In the genomic region with DNA sequence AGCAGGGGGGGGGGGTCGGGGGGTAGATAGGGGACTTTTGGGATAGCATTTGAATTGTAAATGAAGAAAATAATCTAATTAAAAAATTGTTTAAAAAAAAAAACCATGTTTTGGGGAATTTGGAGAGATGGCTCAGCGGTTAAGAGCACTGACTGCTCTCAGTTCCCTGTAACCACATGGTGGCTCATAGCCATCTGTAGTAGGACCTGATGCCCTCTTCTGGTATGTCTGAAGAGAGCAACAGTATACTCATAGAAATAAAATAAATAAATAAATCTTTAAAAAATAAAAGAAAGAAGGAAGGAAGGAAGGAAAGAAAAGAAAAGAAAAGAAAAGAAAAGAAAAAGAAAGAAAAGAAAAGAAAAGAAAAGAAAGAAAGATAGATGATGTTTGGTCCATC, we compare ENCODE assay signal across 21 mouse cellular contexts. TPM values are rescaled to one million over a fixed set of nuclear protein-coding genes. Genes with fewer than 3 reads are reported as not detected.
DNase-seq lines count a peak whose midpoint lies in the region; ATAC-seq and TF ChIP-seq lines count a peak whose summit lies in the region.
"Had no signal": no experiment of that assay in that cellular context is flagged by ENCODE, and none has a peak within 500 bp of the region (broad histone marks: within the 10 kb centered on the region; RNA-seq: fewer than 3 reads in every experiment).

No protein-coding gene starts in this region.

- no peak for ATAC-seq in forebrain, embryonic 14.5 days
- no peak for ATAC-seq in forebrain, embryonic 12.5 days (ENCODE audit: low FRiP score)
- ATAC-seq in intestine, postnatal 0 days, result no peak
- ATAC-seq in intestine, embryonic 16.5 days, result no peak
- ATAC-seq in midbrain, postnatal 0 days (ENCODE audit: low FRiP score), result no peak
- ATAC-seq in midbrain, embryonic 13.5 days, result no peak
- no peak for ATAC-seq in stomach, postnatal 0 days (ENCODE audit: low FRiP score, low TSS enrichment)
- no peak for ATAC-seq in kidney, embryonic 15.5 days (replicated peaks; ENCODE audit: low FRiP score)

- peak; percentile 29 for DNase-seq in forebrain, embryonic 14.5 days (ENCODE audit: low spot score)
- DNase-seq in midbrain, postnatal 0 days (ENCODE audit: low spot score), result peak; percentile 60
- no peak for DNase-seq in stomach, postnatal 0 days (ENCODE audit: low spot score)
- DNase-seq: cerebellum, adult 9-11 months; gastrocnemius, postnatal 14 days; lung, postnatal 10 days; right cerebral cortex, adult 18-20 months; thymus, postnatal 25 days had no signal

- no peak overlapping the region for H3K4me2 ChIP-seq in forebrain, embryonic 14.5 days (ENCODE audit: low read length)
- H3K4me2 ChIP-seq in forebrain, embryonic 12.5 days, result no peak overlapping the region
- no peak overlapping the region for H3K4me2 ChIP-seq in intestine, postnatal 0 days (replicated peaks; ENCODE audit: low read depth)
- H3K4me2 ChIP-seq in intestine, embryonic 16.5 days (ENCODE audit: low read depth, low read length), result no peak overlapping the region
- no peak overlapping the region for H3K4me2 ChIP-seq in midbrain, postnatal 0 days (ENCODE audit: low read depth, low read length, poor library complexity, severe bottlenecking)
- no peak overlapping the region for H3K4me2 ChIP-seq in midbrain, embryonic 13.5 days (replicated peaks)
- no peak overlapping the region for H3K4me2 ChIP-seq in stomach, postnatal 0 days (replicated peaks; ENCODE audit: low read depth)
- H3K4me2 ChIP-seq in kidney, embryonic 15.5 days, result no peak overlapping the region
- H3K4me2 ChIP-seq: embryonic facial prominence, embryonic 13.5 days; heart, embryonic 15.5 days; hindbrain, embryonic 12.5 days; limb, embryonic 15.5 days; liver, embryonic 15.5 days; neural tube, embryonic 13.5 days had no signal

- H3K36me3 ChIP-seq in forebrain, embryonic 14.5 days (ENCODE audit: control insufficient read depth, insufficient read depth, low read length), result peaks cover 71% of the 10 kb centered on the region
- H3K36me3 ChIP-seq in forebrain, embryonic 12.5 days (replicated peaks), result peaks cover 69% of the 10 kb centered on the region
- H3K36me3 ChIP-seq in intestine, postnatal 0 days (ENCODE audit: control insufficient read depth, insufficient read depth), result peaks cover 60% of the 10 kb centered on the region
- H3K36me3 ChIP-seq in intestine, embryonic 16.5 days (ENCODE audit: control insufficient read depth, insufficient read depth, low read length), result peaks cover 9% of the 10 kb centered on the region; the same call in 1 of the 2 replicates
- peaks cover 51% of the 10 kb centered on the region for H3K36me3 ChIP-seq in midbrain, postnatal 0 days (ENCODE audit: insufficient read depth, low read length)
- H3K36me3 ChIP-seq in midbrain, embryonic 13.5 days, result peaks cover 70% of the 10 kb centered on the region
- H3K36me3 ChIP-seq in stomach, postnatal 0 days (ENCODE audit: control insufficient read depth, insufficient read depth, low read length), result peaks cover 25% of the 10 kb centered on the region
- H3K36me3 ChIP-seq in kidney, embryonic 15.5 days, result peaks cover 79% of the 10 kb centered on the region

- H3K27me3 ChIP-seq in forebrain, embryonic 14.5 days (replicated peaks; ENCODE audit: control insufficient read depth, insufficient read depth, low read length), result no peaks in the 10 kb centered on the region
- H3K27me3 ChIP-seq in forebrain, embryonic 12.5 days, result no peaks in the 10 kb centered on the region
- H3K27me3 ChIP-seq in intestine, postnatal 0 days (replicated peaks; ENCODE audit: control insufficient read depth, insufficient read depth, low read length), result no peaks in the 10 kb centered on the region
- H3K27me3 ChIP-seq in intestine, embryonic 16.5 days (replicated peaks; ENCODE audit: control insufficient read depth, insufficient read depth, low read length), result no peaks in the 10 kb centered on the region
- H3K27me3 ChIP-seq in midbrain, postnatal 0 days (ENCODE audit: insufficient read depth, low read length), result no peaks in the 10 kb centered on the region
- no peaks in the 10 kb centered on the region for H3K27me3 ChIP-seq in midbrain, embryonic 13.5 days
- H3K27me3 ChIP-seq in stomach, postnatal 0 days (ENCODE audit: control insufficient read depth, insufficient read depth, low read length), result no peaks in the 10 kb centered on the region
- H3K27me3 ChIP-seq in kidney, embryonic 15.5 days, result no peaks in the 10 kb centered on the region
- H3K27me3 ChIP-seq: embryonic facial prominence, embryonic 13.5 days; heart, embryonic 15.5 days; hindbrain, embryonic 12.5 days; limb, embryonic 15.5 days; liver, embryonic 15.5 days; neural tube, embryonic 13.5 days had no signal

- H3K27ac ChIP-seq in forebrain, embryonic 14.5 days (ENCODE audit: low read depth, low read length), result no peak overlapping the region
- no peak overlapping the region for H3K27ac ChIP-seq in forebrain, embryonic 12.5 days
- H3K27ac ChIP-seq in intestine, postnatal 0 days (ENCODE audit: low read depth, low read length), result no peak overlapping the region
- H3K27ac ChIP-seq in intestine, embryonic 16.5 days (ENCODE audit: low read length), result no peak overlapping the region
- no peak overlapping the region for H3K27ac ChIP-seq in midbrain, postnatal 0 days (ENCODE audit: low read depth, low read length)
- H3K27ac ChIP-seq in midbrain, embryonic 13.5 days, result no peak overlapping the region
- no peak overlapping the region for H3K27ac ChIP-seq in stomach, postnatal 0 days (replicated peaks)
- H3K27ac ChIP-seq in kidney, embryonic 15.5 days, result no peak overlapping the region
- H3K27ac ChIP-seq: embryonic facial prominence, embryonic 13.5 days; heart, embryonic 15.5 days; hindbrain, embryonic 12.5 days; limb, embryonic 15.5 days; liver, embryonic 15.5 days; midbrain, embryonic 10.5 days; neural tube, embryonic 13.5 days had no signal

- H3K9me3 ChIP-seq in forebrain, embryonic 14.5 days (replicated peaks; ENCODE audit: control insufficient read depth, low read length), result no peaks in the 10 kb centered on the region
- H3K9me3 ChIP-seq in forebrain, embryonic 12.5 days, result no peaks in the 10 kb centered on the region
- H3K9me3 ChIP-seq in intestine, postnatal 0 days (ENCODE audit: control insufficient read depth), result no peaks in the 10 kb centered on the region
- no peaks in the 10 kb centered on the region for H3K9me3 ChIP-seq in intestine, embryonic 16.5 days (ENCODE audit: control insufficient read depth, low read length)
- no peaks in the 10 kb centered on the region for H3K9me3 ChIP-seq in midbrain, postnatal 0 days (ENCODE audit: low read length)
- no peaks in the 10 kb centered on the region for H3K9me3 ChIP-seq in midbrain, embryonic 13.5 days
- H3K9me3 ChIP-seq in stomach, postnatal 0 days (ENCODE audit: control insufficient read depth, low read length), result no peaks in the 10 kb centered on the region
- no peaks in the 10 kb centered on the region for H3K9me3 ChIP-seq in kidney, embryonic 15.5 days (replicated peaks)
- H3K9me3 ChIP-seq: embryonic facial prominence, embryonic 13.5 days; G1E; heart, embryonic 15.5 days; hindbrain, embryonic 12.5 days; limb, embryonic 15.5 days; liver, embryonic 15.5 days; midbrain, embryonic 10.5 days; neural tube, embryonic 13.5 days had no signal

- TF ChIP-seq CTCF in intestine, postnatal 0 days (IDR thresholded peaks at IDR 0.05; ENCODE audit: low read depth), result peak; percentile 38
- TF ChIP-seq CTCF in midbrain, postnatal 0 days (IDR thresholded peaks at IDR 0.05), result peak; percentile 67
- peak; percentile 49 for TF ChIP-seq CTCF in stomach, postnatal 0 days (IDR thresholded peaks at IDR 0.05; ENCODE audit: low read depth)

- TF ChIP-seq EP300 in stomach, postnatal 0 days (optimal IDR thresholded peaks at IDR 0.05), result no peak

- H3K9ac ChIP-seq in forebrain, embryonic 14.5 days (ENCODE audit: low read length), result no peak overlapping the region
- no peak overlapping the region for H3K9ac ChIP-seq in forebrain, embryonic 12.5 days
- no peak overlapping the region for H3K9ac ChIP-seq in intestine, postnatal 0 days (ENCODE audit: low read depth, low read length)
- no peak overlapping the region for H3K9ac ChIP-seq in intestine, embryonic 16.5 days (ENCODE audit: low read depth, low read length)
- H3K9ac ChIP-seq in midbrain, postnatal 0 days (replicated peaks; ENCODE audit: low read length, poor library complexity, severe bottlenecking), result no peak overlapping the region
- no peak overlapping the region for H3K9ac ChIP-seq in midbrain, embryonic 13.5 days (replicated peaks)
- no peak overlapping the region for H3K9ac ChIP-seq in stomach, postnatal 0 days (ENCODE audit: low read length)
- H3K9ac ChIP-seq in kidney, embryonic 15.5 days, result no peak overlapping the region
- H3K9ac ChIP-seq: embryonic facial prominence, embryonic 13.5 days; heart, embryonic 15.5 days; hindbrain, embryonic 12.5 days; limb, embryonic 15.5 days; liver, embryonic 15.5 days; neural tube, embryonic 13.5 days had no signal

- no peaks in the 10 kb centered on the region; the same call in 1 of the 2 replicates for H3K4me1 ChIP-seq in forebrain, embryonic 14.5 days (ENCODE audit: control insufficient read depth, insufficient read depth, low read length)
- H3K4me1 ChIP-seq in forebrain, embryonic 12.5 days, result peaks cover 7% of the 10 kb centered on the region
- 0 out of 2 replicates have a peak, but pooled peaks cover 3% of the 10 kb centered on the region for H3K4me1 ChIP-seq in intestine, postnatal 0 days (replicated peaks; ENCODE audit: control insufficient read depth, insufficient read depth, low read length)
- peaks cover 8% of the 10 kb centered on the region for H3K4me1 ChIP-seq in intestine, embryonic 16.5 days (ENCODE audit: control insufficient read depth, insufficient read depth, low read length)
- H3K4me1 ChIP-seq in midbrain, postnatal 0 days (ENCODE audit: insufficient read depth, low read length), result no peaks in the 10 kb centered on the region
- H3K4me1 ChIP-seq in midbrain, embryonic 13.5 days (replicated peaks), result peaks cover 8% of the 10 kb centered on the region
- no peaks in the 10 kb centered on the region for H3K4me1 ChIP-seq in stomach, postnatal 0 days (replicated peaks; ENCODE audit: control insufficient read depth, insufficient read depth)
- peaks cover 14% of the 10 kb centered on the region; the same call in 1 of the 2 replicates for H3K4me1 ChIP-seq in kidney, embryonic 15.5 days
- H3K4me1 ChIP-seq: limb, embryonic 15.5 days had no signal

- H3K4me3 ChIP-seq in forebrain, embryonic 14.5 days (ENCODE audit: low read depth, low read length), result no peak overlapping the region
- H3K4me3 ChIP-seq in forebrain, embryonic 12.5 days (replicated peaks), result no peak overlapping the region
- H3K4me3 ChIP-seq in intestine, postnatal 0 days (ENCODE audit: low read depth, low read length), result no peak overlapping the region
- H3K4me3 ChIP-seq in intestine, embryonic 16.5 days (ENCODE audit: low read length), result no peak overlapping the region
- no peak overlapping the region for H3K4me3 ChIP-seq in midbrain, postnatal 0 days (ENCODE audit: low read depth, low read length)
- no peak overlapping the region for H3K4me3 ChIP-seq in midbrain, embryonic 13.5 days (replicated peaks)
- H3K4me3 ChIP-seq in stomach, postnatal 0 days (ENCODE audit: low read depth, low read length), result no peak overlapping the region
- no peak overlapping the region for H3K4me3 ChIP-seq in kidney, embryonic 15.5 days (replicated peaks)
- H3K4me3 ChIP-seq: embryonic facial prominence, embryonic 13.5 days; heart, embryonic 15.5 days; hindbrain, embryonic 12.5 days; limb, embryonic 15.5 days; liver, embryonic 15.5 days; midbrain, embryonic 10.5 days; neural tube, embryonic 13.5 days had no signal

- WGBS in forebrain, embryonic 14.5 days, result 81% methylated on average over 2 of the region's 2 CpGs
- 86% methylated on average over 2 of the region's 2 CpGs for WGBS in forebrain, embryonic 12.5 days
- 93% methylated on average over 2 of the region's 2 CpGs for WGBS in intestine, postnatal 0 days
- WGBS in intestine, embryonic 16.5 days, result 93% methylated on average over 2 of the region's 2 CpGs
- WGBS in midbrain, postnatal 0 days, result 85% methylated on average over 2 of the region's 2 CpGs
- WGBS in midbrain, embryonic 13.5 days, result 86% methylated on average over 2 of the region's 2 CpGs
- WGBS in stomach, postnatal 0 days, result 81% methylated on average over 2 of the region's 2 CpGs
- WGBS in kidney, embryonic 15.5 days, result 86% methylated on average over 2 of the region's 2 CpGs

RNA-seq across cellular contexts. Expression of a gene that starts 5.8 kb away (rescaled TPM):
- polyA plus RNA-seq in forebrain, embryonic 14.5 days (2014; fragmentation: Nextera tagmentation; extraction: Ambion mirVana), result 62.0 and 63.6 TPM in 2 replicates
- polyA plus RNA-seq in forebrain, embryonic 12.5 days (2016; fragmentation: Nextera tagmentation; extraction: Ambion mirVana), result 79.6 and 84.1 TPM in 2 replicates
- 20.4 and 20.9 TPM in 2 replicates for polyA plus RNA-seq in intestine, postnatal 0 days (2015; fragmentation: Nextera tagmentation; extraction: Ambion mirVana)
- polyA plus RNA-seq in intestine, embryonic 16.5 days (2015; fragmentation: Nextera tagmentation; extraction: Ambion mirVana), result 70.3 and 74.6 TPM in 2 replicates
- total RNA-seq in midbrain, postnatal 0 days (2014; rRNA removed), result 39.4 and 47.8 TPM in 2 replicates
- polyA plus RNA-seq in midbrain, postnatal 0 days (2015; fragmentation: Nextera tagmentation; extraction: Ambion mirVana), result 31.7 and 35.2 TPM in 2 replicates
- polyA plus RNA-seq in midbrain, embryonic 13.5 days (2015; fragmentation: Nextera tagmentation; extraction: Ambion mirVana), result 46.9 and 50.6 TPM in 2 replicates
- 23.0 and 23.6 TPM in 2 replicates for polyA plus RNA-seq in stomach, postnatal 0 days (2015; fragmentation: Nextera tagmentation; extraction: Ambion mirVana)
- 103 and 105 TPM in 2 replicates for polyA plus RNA-seq in kidney, embryonic 15.5 days (2015; fragmentation: Nextera tagmentation; extraction: Ambion mirVana)
